Mouse (Mus musculus): ENCODE measurements around the gene Emc10. TPM values are rescaled to one million over a fixed set of nuclear protein-coding genes. Genes with fewer than 3 reads are reported as not detected.
A peak's percentile ranks its signal among the peaks of the same experiment; 100 is the strongest.

Gene Emc10
- total RNA-seq, 2 experiments from 2014 or later: 192 to 201 TPM

DNA sequence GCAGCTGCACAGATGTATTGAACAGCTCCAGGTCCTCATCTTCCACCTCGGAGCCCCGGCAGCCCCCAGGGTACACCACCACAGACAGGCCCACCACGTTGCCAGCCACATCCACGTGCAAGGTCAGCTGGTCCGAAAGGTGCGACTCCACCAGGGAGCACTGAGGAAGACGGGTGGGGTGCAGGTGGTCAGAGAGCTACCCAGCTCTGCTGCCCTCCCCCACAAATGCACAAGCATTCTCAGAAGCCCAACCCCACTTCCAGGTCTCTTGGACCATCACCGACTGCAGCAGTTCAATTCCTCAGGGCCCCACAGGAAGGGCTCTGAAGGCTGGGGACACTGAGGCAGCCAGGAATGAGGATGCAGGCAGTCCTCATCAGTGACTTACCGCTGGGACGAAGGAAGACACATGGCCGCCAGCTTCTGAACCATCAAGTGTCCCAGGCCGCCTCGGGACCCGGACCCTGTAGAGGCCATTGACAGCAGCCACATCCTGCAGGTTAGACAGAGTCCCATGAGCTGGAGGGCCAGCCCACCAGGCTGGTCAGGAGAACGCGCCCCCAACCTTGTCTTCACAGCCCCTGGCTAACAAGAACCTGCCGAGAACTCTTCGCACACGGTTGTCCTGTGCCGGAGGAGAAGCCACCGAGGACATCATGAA lies 4.0 kb downstream of the Emc10 start:
- Histone ChIP-seq H3K27ac (no peak overlapping the region), H3K4me3 (no peak overlapping the region)
- no peak for DNase-seq (ENCODE audit: extremely low spot score in 1 of 2, low spot score in 2 of 2)
- intact Hi-C loops (cut with DNase I): no loop called here
- TF ChIP-seq CTCF (IDR thresholded peaks at IDR 0.05): no peak

DNA sequence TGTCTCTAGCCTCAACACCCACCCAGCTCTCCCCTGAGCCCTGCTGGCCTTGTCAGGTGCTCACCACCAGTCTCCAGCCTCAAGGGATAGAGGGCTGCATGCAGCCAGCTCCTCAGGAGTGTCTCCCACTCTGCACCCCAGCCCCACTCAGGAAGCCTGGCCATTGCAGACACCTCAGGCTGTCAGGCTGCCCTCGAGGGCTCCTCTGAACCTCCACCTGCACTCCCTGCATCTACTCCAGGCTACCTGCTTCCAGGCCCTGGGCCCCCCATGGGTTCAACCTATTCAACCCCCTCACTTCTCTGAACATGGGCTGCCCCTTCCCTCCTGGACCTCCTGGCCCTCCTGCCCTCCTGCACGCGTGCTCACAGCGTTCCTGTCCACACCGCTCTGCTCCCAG lies 4.9 kb downstream of the Emc10 start:
- Histone ChIP-seq H3K27ac (no peak overlapping the region), H3K4me3 (no peak overlapping the region)
- TF ChIP-seq CTCF (IDR thresholded peaks at IDR 0.05): no peak
- DNase-seq (ENCODE audit: extremely low spot score in 1 of 2, low spot score in 2 of 2): no peak
- intact Hi-C loops (cut with DNase I): no loop called here

DNA sequence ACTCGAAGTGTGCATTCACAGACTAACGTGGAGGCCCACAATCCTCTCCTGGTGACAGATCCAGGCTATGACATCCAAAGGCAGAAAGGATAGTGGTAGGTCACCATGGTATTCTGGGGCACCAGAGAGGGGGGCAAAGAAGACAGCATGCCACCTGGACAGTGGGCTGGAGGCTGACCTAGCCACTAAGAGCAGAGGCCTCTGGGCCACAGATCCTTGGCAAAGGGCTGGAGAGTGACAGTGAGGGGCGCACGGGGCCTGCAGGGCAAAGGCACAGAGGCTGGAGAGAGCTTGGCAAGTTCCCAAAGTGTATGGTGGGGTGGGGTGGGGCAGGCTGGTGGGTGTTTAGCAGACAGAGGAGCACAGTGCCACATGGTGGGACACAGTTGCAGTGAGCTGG lies 6.0 kb downstream of the Emc10 start:
- intact Hi-C loops (cut with DNase I): no loop called here
- H3K27ac ChIP-seq: no peak overlapping the region
- H3K4me3 ChIP-seq: no peak overlapping the region
- TF ChIP-seq CTCF (IDR thresholded peaks at IDR 0.05): no peak
- peak in 1 of 2 experiments; percentile 10 for DNase-seq (ENCODE audit: extremely low spot score in 1 of 2, low spot score in 2 of 2)

DNA sequence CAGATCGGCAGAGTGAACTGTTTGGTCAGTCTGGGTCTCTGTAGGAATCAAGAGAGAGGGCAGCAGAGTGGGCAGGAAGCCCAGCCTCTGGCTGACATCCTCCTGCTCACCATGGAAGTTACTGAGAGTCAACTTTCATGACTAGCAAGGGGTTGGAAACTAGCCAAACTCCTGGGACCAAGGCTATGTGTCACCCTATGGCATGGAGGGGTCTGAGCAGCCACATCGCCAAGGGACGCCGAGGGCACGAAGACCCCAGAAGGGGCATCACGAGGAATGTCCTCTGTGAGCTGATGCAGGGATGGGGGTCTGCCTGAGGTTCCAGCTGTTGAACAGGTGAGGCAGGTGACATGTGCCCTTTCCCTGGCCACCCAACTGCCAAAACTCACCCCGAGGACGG lies 7.8 kb downstream of the Emc10 start:
- H3K27ac ChIP-seq: no peak overlapping the region
- peak in 1 of 2 experiments; percentile 10 for DNase-seq (ENCODE audit: extremely low spot score in 1 of 2, low spot score in 2 of 2)
- TF ChIP-seq CTCF (IDR thresholded peaks at IDR 0.05): no peak
- no peak overlapping the region for H3K4me3 ChIP-seq
- intact Hi-C loops (cut with DNase I): loop anchor here (5.0 kb wide), 1 partner anchor 126 kb away; no protein-coding TSS in a partner anchor

DNA sequence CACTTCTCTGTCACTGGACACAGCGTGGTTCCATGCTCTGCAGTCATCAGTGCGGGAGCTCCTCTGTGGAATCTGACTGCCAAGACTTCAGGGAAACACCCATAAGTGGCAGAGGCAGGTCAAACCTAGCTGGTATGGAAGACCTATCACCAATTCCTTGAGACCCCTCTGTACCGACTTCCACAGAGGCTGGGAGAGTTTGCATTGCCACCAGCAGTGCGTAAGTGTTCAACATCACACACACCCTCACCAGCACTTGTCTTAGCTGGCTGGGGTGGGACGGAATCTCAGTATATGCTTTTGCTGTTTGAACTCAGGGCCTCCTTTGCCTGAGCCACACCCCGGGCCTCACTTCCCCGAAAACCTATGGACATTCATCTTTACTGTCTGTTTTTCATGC lies 8.4 kb downstream of the Emc10 start:
- peak in 1 of 2 experiments; percentile 8 for DNase-seq (ENCODE audit: extremely low spot score in 1 of 2, low spot score in 2 of 2)
- Histone ChIP-seq H3K27ac (no peak overlapping the region), H3K4me3 (no peak overlapping the region)
- no peak for TF ChIP-seq CTCF (IDR thresholded peaks at IDR 0.05)
- intact Hi-C loops (cut with DNase I): loop anchor here (5.0 kb wide), 1 partner anchor 126 kb away; no protein-coding TSS in a partner anchor

DNA sequence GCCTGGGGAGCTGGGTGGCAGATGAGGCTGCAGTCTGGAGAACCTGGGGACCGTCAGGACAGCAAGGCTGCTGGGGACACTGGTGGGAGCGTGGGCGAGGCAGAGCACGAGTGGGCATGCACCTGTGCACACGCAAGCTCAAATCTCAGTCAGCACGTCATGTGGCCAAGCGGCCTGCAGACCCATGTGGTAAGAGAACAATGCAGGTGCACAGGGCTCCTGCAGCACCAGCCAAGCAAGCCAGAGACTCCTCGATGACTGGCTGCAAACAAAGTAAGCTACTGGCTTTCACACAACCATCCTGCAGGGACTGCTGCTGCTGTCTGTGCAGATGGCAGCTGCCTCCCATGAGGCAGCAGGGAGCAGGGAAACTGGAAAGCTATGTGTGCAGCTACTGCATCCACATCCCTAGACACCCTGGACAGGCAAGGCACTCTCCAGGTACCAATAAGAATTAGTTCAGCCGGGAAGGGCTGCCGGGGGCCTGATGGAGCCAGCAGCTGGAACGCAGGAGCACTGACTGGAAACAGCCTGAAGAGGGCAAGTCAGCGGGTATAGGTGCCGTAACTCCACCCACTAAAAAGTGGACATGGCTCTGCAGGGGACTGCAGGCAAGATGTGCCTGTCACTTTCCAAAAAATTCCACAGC lies 9.3 kb downstream of the Emc10 start:
- TF ChIP-seq CTCF (IDR thresholded peaks at IDR 0.05): no peak
- Histone ChIP-seq H3K4me3 (no peak overlapping the region), H3K27ac (peak overlapping the region; percentile 33)
- DNase-seq (ENCODE audit: extremely low spot score in 1 of 2, low spot score in 2 of 2): no peak
- intact Hi-C loops (cut with DNase I): loop anchor here (5.0 kb wide), 1 partner anchor 125 kb away; no protein-coding TSS in a partner anchor

DNA sequence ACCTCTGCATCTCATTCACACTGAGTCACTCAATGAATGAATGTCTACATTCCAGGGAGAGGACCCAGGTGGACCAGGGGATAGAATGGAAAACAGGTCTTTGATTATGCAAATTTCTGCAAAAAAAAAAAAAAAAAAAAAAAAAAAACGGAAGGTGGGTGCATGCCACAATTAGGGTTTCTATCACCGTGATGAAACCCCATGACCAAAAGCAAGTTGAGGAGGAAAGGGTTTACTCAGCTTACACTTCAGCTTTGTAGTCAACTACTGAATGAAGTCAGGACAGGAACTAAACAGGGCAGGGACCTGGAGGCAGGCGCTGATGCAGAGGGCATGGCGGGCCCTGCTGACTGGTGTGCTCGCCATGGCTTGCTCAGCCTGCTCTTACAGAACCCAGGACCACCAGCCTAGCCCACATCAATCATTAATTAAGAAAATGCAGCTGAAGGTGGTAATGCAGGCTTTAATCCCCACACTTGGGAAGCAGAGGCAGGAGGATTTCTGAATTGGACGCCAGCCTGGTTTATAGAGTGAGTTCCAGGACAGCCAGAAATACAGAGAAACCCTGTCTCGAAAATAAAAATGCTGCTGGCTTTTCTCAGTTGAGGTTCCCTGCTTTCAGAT lies 10.6 kb downstream of the Emc10 start:
- no peak for TF ChIP-seq CTCF (IDR thresholded peaks at IDR 0.05)
- intact Hi-C loops (cut with DNase I): loop anchor here (2.0 to 5.0 kb wide), 2 partner anchors 123 to 223 kb away; no protein-coding TSS in a partner anchor
- Histone ChIP-seq H3K4me3 (no peak overlapping the region), H3K27ac (peak overlapping the region; percentile 25)
- peak in 1 of 2 experiments; percentile 7 for DNase-seq (ENCODE audit: extremely low spot score in 1 of 2, low spot score in 2 of 2)

DNA sequence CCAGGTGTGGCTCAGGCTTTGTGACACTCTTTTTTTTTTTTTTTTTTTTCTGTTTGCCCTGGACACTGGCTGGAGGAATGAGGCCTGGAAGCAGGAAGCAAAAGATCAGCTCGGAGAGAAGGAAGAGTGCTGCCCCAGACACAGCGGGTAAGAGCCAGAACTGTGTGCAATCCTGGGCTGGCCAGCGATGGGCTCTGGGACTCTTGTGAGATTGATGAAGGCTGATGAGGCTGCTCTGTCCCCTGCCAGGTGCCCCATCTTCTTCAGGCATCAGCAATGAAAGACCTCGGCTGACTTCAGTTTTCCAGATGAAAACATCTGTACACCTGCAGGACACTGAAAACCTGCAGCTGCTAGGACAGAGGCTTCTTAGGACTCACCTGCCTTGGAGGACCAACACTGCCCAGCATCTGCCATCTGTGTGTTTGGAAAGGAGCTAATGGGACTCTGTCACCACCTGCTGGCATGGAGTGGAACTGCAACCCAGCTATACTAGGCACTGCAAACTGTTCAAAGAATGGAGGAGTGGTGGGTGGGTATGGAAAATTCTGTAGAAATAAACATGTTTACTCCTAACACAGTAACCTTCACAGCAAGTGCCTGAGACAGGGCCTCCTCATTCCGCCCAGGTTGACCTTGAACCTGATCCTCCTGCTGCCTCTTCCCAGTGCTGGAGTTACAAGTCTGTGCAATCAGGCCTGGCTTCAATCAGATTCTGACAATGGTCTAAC lies 11.3 kb downstream of the Emc10 start:
- intact Hi-C loops (cut with DNase I): loop anchor here (2.0 to 5.0 kb wide), 2 partner anchors 123 to 222 kb away; no protein-coding TSS in a partner anchor
- peak; percentile 81 to 86 for DNase-seq (ENCODE audit: extremely low spot score in 1 of 2, low spot score in 2 of 2)
- peak; percentile 96 for TF ChIP-seq CTCF (IDR thresholded peaks at IDR 0.05)
- Histone ChIP-seq H3K27ac (peak overlapping the region; percentile 61), H3K4me3 (no peak overlapping the region)

DNA sequence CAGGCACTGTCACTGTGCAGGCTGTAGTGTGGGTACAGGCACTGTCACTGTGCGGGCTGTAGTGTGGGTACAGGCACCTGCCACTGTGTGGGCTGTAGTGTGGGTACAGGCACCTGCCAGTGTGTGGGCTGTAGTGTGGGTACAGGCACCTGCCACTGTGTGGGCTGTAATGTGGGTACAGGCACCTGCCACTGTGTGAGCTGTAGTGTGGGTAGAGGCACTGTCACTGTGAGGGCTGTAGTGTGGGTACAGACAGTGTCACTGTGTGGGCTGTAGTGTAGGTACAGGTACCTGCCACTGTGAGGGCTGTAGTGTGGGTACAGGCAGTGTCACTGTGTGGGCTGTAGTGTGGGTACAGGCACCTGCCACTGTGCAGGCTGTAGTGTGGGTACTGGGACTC lies 12.2 kb downstream of the Emc10 start:
- intact Hi-C loops (cut with DNase I): loop anchor here (2.0 kb wide), 1 partner anchor 221 kb away; no protein-coding TSS in a partner anchor
- no peak for TF ChIP-seq CTCF (IDR thresholded peaks at IDR 0.05)
- DNase-seq (ENCODE audit: extremely low spot score in 1 of 2, low spot score in 2 of 2): no peak
- no peak overlapping the region for H3K4me3 ChIP-seq
- H3K27ac ChIP-seq: peak overlapping the region; percentile 61; the same call in 1 of the 2 replicates

DNA sequence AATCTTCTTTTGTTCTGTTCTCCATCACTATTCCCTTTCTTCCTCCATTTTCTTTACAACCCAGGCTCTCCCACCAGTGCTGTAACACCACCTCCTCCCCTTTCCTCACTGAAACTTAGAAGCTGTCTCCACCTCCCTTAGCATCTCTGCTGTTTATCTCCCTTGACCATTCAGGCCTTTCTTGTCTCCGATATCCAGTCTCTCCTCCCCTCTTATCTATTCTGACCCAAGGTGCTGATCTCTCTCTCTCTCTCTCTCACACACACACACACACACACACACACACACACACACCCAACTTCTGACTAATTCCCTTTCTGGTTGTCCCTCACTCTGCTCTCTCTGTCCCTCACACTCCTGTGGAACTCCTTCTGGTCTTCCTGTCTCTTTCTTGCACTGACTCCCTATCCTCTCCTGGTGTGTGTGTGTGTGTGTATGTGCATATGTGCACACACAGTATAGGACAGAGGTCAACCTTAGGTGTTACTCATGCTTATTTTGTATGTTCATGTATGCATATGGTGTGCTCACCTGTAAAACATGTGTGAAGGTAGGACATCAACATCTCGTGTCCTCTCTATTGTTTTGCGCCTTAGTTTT lies 13.4 kb downstream of the Emc10 start:
- no peak for TF ChIP-seq CTCF (IDR thresholded peaks at IDR 0.05)
- Histone ChIP-seq H3K27ac (no peak overlapping the region), H3K4me3 (no peak overlapping the region)
- DNase-seq (ENCODE audit: extremely low spot score in 1 of 2, low spot score in 2 of 2): no peak
- intact Hi-C loops (cut with DNase I): no loop called here

DNA sequence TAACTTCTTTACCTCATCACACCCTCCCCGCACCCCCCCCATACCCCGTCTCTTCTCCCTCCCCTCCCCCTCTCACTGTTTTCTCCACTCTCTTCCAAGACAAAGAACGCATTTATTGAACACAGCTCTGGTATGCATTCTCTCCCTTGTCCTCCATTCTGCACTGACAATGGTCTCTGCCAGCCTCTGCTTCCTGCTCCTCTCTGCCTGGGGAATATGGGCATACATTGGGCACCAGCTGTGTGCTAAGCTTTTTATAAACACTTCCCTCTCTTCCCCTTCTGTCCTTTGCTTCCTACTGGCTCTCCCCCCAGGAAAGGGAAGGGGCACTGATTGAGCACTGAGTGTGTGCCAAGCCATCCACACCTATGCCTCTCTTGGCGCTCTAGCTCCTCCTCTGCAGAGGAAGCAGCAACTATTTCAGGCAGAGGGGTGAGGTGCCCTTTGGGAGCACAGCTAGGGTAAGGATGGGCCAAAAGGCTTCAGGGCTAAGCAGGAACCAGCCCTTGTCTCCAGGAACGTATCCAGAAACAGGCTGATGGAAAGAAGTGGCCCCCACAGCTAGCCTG lies 21.2 kb downstream of the Emc10 start:
- Histone ChIP-seq H3K27ac (peak overlapping the region; percentile 76), H3K4me3 (no peak overlapping the region)
- TF ChIP-seq CTCF (IDR thresholded peaks at IDR 0.05): no peak
- intact Hi-C loops (cut with DNase I): no loop called here
- DNase-seq (ENCODE audit: extremely low spot score in 1 of 2, low spot score in 2 of 2): peak in 1 of 2 experiments; percentile 9

Data from left cerebral cortex, adult 2 months (tissue).